Mouse (Mus musculus): ENCODE measurements around the gene Zfp709. TPM values are rescaled to one million over a fixed set of nuclear protein-coding genes. Genes with fewer than 3 reads are reported as not detected.
"Not testable (repeated sequence)": the region's sequence is repeated elsewhere in the genome, so short reads cannot be mapped to it uniquely, and the experiment has no call there.

Gene Zfp709
- total and polyA plus RNA-seq, 3 experiments, result 1.4 to 3.6 (median 2.8) TPM

DNA sequence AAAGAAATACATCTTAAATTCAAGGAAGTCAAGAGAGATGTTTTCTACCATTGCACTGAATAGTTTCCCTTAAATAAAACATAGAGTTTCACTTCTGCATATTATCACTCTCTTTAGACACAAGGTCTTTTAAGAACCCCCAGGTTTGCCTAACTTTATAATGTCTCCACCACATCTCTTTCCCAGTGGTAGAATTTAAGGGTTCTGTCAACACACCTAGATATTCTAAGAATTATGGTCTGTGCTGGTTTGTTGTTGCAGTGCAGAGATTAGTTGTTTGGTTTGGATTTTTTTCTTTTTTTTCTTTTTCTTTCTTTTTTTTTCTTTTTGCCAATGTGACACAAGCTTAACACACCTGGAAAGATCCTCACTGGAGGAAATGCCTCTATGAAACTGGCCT lies 28.5 kb upstream of the Zfp709 start:
- H3K27me3 ChIP-seq (replicated peaks); H3K4me1 ChIP-seq (ENCODE audit: control insufficient read depth in 1 of 2, insufficient read depth in 2 of 2); H3K4me2 ChIP-seq (ENCODE audit: insufficient read depth, low read depth, poor library complexity, severe bottlenecking); H3K4me3 ChIP-seq (replicated peaks in 1 of 3; ENCODE audit: low read depth in 2 of 3, low read length in 2 of 3, poor library complexity in 1 of 3); H3K27ac ChIP-seq (ENCODE audit: insufficient read depth, low read depth); in situ Hi-C loops (cut with MboI; ENCODE audit: low pct_ligation_motif_present, low pct_unique_long_range_greater_than_20kb, low sequenced_read_pairs); H3K9me3 ChIP-seq (replicated peaks; ENCODE audit: low read length); H3K79me2 ChIP-seq (replicated peaks; ENCODE audit: control insufficient read depth, extremely low read depth, insufficient read depth, poor library complexity, severe bottlenecking); H3K9ac ChIP-seq (ENCODE audit: insufficient read depth, low read depth); dilution Hi-C loops (cut with MboI; ENCODE audit: extremely low pct_ligation_motif_present, extremely low pct_unique_long_range_greater_than_20kb, low sequenced_read_pairs); H3K36me3 ChIP-seq (replicated peaks in 1 of 2; ENCODE audit: control insufficient read depth in 1 of 2, insufficient read depth in 1 of 2, low read length in 1 of 2): not testable (repeated sequence)
- peak; percentile 41 for DNase-seq (ENCODE audit: extremely low read depth)
- TF ChIP-seq EP300 (IDR thresholded peaks at IDR 0.05; ENCODE audit: low read length) (peak; percentile 37; the same call in 1 of the 2 replicates), ZNF384 (IDR thresholded peaks at IDR 0.05; ENCODE audit: low read depth, low read length) (peak; percentile 79; the same call in 1 of the 2 replicates)

DNA sequence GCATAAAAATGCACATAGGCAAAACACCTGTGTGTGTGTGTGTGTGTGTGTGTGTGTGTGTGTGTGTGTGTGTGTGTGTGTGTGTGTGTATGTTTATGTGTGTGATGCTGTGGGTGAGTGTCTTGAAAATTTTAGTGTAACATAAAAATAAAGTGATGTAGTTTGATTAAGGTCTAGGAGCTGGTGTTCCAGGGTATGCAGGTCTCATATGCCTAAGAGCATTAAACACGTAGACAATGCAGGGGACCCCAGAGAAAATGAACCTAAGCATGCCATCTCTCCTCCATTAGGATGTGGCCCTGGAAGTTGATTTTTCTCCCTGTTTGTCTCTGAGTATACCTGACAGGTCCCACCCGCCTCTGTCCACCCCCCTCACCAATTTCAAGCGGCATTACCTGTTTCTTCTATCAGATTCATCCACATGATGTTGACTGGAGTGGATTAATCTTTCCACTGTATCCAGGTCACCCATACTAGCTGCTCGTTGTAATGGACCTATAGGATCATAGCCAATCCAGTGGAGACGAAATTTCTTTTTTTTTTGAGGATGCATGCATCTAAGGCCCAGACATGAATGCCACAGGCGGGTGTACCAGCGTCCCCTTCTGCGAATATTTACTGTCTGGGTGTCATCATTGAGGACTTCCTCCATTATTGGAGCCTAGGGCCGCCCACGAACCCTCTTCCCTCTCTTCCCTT lies 25.0 kb upstream of the Zfp709 start:
- H3K9me3 ChIP-seq (replicated peaks; ENCODE audit: low read length); in situ Hi-C loops (cut with MboI; ENCODE audit: low pct_ligation_motif_present, low pct_unique_long_range_greater_than_20kb, low sequenced_read_pairs); DNase-seq (ENCODE audit: extremely low read depth); H3K4me2 ChIP-seq (ENCODE audit: insufficient read depth, low read depth, poor library complexity, severe bottlenecking); dilution Hi-C loops (cut with MboI; ENCODE audit: extremely low pct_ligation_motif_present, extremely low pct_unique_long_range_greater_than_20kb, low sequenced_read_pairs); H3K79me2 ChIP-seq (replicated peaks; ENCODE audit: control insufficient read depth, extremely low read depth, insufficient read depth, poor library complexity, severe bottlenecking); H3K4me3 ChIP-seq (replicated peaks in 1 of 3; ENCODE audit: low read depth in 2 of 3, low read length in 2 of 3, poor library complexity in 1 of 3); H3K9ac ChIP-seq (ENCODE audit: insufficient read depth, low read depth); H3K4me1 ChIP-seq (ENCODE audit: control insufficient read depth in 1 of 2, insufficient read depth in 2 of 2); H3K27me3 ChIP-seq (replicated peaks); H3K36me3 ChIP-seq (replicated peaks in 1 of 2; ENCODE audit: control insufficient read depth in 1 of 2, insufficient read depth in 1 of 2, low read length in 1 of 2); H3K27ac ChIP-seq (ENCODE audit: insufficient read depth, low read depth): not testable (repeated sequence)

DNA sequence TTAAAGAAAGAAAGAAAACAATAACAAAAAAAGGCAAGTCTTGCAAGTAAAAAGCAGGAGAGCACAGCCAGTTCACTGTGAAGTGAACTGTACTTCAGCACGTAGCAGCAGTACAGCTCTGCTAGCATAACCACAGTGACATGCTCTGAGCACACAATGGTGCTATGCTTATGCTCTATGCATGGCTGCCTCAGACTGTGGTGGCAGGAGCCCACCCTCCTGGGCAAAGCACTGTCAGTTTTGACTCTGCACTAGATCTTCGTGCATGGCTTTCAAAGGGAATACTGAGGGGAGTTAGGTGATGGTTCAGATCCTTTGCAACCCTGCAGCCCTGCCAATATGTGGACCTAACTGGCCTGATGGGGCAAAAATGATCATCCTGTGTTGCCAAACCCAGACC lies 24.5 kb upstream of the Zfp709 start:
- H3K9me3 ChIP-seq (replicated peaks; ENCODE audit: low read length); H3K4me2 ChIP-seq (ENCODE audit: insufficient read depth, low read depth, poor library complexity, severe bottlenecking); H3K9ac ChIP-seq (ENCODE audit: insufficient read depth, low read depth); H3K79me2 ChIP-seq (replicated peaks; ENCODE audit: control insufficient read depth, extremely low read depth, insufficient read depth, poor library complexity, severe bottlenecking); dilution Hi-C loops (cut with MboI; ENCODE audit: extremely low pct_ligation_motif_present, extremely low pct_unique_long_range_greater_than_20kb, low sequenced_read_pairs); H3K4me3 ChIP-seq (replicated peaks in 1 of 3; ENCODE audit: low read depth in 2 of 3, low read length in 2 of 3, poor library complexity in 1 of 3); H3K4me1 ChIP-seq (ENCODE audit: control insufficient read depth in 1 of 2, insufficient read depth in 2 of 2); H3K27me3 ChIP-seq (replicated peaks); in situ Hi-C loops (cut with MboI; ENCODE audit: low pct_ligation_motif_present, low pct_unique_long_range_greater_than_20kb, low sequenced_read_pairs); DNase-seq (ENCODE audit: extremely low read depth); H3K36me3 ChIP-seq (replicated peaks in 1 of 2; ENCODE audit: control insufficient read depth in 1 of 2, insufficient read depth in 1 of 2, low read length in 1 of 2); H3K27ac ChIP-seq (ENCODE audit: insufficient read depth, low read depth): not testable (repeated sequence)

DNA sequence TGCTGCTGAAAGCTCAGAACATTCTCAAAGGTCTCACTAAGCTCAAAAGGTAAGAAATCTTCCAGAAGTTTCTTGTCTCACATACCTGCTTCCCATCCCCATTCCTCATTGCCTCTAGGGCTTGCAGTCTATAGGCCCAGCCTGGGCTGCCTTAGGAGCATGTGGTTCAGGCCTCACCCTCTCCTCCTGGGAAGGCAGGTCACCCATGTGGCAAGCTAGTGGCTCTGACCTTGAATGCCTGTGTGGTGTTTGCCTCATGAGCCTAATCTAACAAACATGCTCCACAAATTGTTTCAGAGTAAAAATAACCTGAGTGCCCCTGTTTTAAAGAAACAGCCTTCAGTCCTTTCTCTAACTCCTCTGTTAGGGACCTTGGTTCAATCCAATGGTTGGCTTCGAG lies 20.3 kb upstream of the Zfp709 start:
- H3K9me3 ChIP-seq (replicated peaks; ENCODE audit: low read length); H3K36me3 ChIP-seq (replicated peaks in 1 of 2; ENCODE audit: control insufficient read depth in 1 of 2, insufficient read depth in 1 of 2, low read length in 1 of 2); H3K4me2 ChIP-seq (ENCODE audit: insufficient read depth, low read depth, poor library complexity, severe bottlenecking); H3K27me3 ChIP-seq (replicated peaks); H3K9ac ChIP-seq (ENCODE audit: insufficient read depth, low read depth); H3K4me3 ChIP-seq (replicated peaks in 1 of 3; ENCODE audit: low read depth in 2 of 3, low read length in 2 of 3, poor library complexity in 1 of 3); dilution Hi-C loops (cut with MboI; ENCODE audit: extremely low pct_ligation_motif_present, extremely low pct_unique_long_range_greater_than_20kb, low sequenced_read_pairs); H3K79me2 ChIP-seq (replicated peaks; ENCODE audit: control insufficient read depth, extremely low read depth, insufficient read depth, poor library complexity, severe bottlenecking); DNase-seq (ENCODE audit: extremely low read depth); H3K27ac ChIP-seq (ENCODE audit: insufficient read depth, low read depth); in situ Hi-C loops (cut with MboI; ENCODE audit: low pct_ligation_motif_present, low pct_unique_long_range_greater_than_20kb, low sequenced_read_pairs); H3K4me1 ChIP-seq (ENCODE audit: control insufficient read depth in 1 of 2, insufficient read depth in 2 of 2): not testable (repeated sequence)

DNA sequence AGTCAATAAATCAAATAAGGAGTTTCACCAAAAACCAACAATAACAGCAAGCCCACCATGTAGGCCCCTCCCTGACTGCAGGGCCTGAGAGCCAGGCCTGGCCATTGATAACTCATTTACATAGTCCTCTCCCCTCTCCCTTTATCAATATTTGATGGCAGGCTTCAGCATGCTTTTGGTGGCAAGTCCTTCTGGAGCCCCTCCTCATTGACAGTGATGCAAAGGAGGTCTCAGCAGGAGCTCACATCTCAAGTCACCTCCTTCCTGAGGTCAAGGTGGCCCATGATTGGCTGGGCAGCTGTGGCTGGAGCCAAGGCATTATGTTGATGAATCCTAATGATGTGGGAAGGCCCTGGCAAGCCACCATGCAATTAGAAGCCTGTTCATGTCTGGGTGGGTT lies 19.8 kb upstream of the Zfp709 start:
- H3K4me2 ChIP-seq (ENCODE audit: insufficient read depth, low read depth, poor library complexity, severe bottlenecking); H3K27ac ChIP-seq (ENCODE audit: insufficient read depth, low read depth); in situ Hi-C loops (cut with MboI; ENCODE audit: low pct_ligation_motif_present, low pct_unique_long_range_greater_than_20kb, low sequenced_read_pairs); H3K9me3 ChIP-seq (replicated peaks; ENCODE audit: low read length); H3K4me3 ChIP-seq (replicated peaks in 1 of 3; ENCODE audit: low read depth in 2 of 3, low read length in 2 of 3, poor library complexity in 1 of 3); dilution Hi-C loops (cut with MboI; ENCODE audit: extremely low pct_ligation_motif_present, extremely low pct_unique_long_range_greater_than_20kb, low sequenced_read_pairs); H3K79me2 ChIP-seq (replicated peaks; ENCODE audit: control insufficient read depth, extremely low read depth, insufficient read depth, poor library complexity, severe bottlenecking); H3K27me3 ChIP-seq (replicated peaks); DNase-seq (ENCODE audit: extremely low read depth); H3K9ac ChIP-seq (ENCODE audit: insufficient read depth, low read depth); H3K4me1 ChIP-seq (ENCODE audit: control insufficient read depth in 1 of 2, insufficient read depth in 2 of 2); H3K36me3 ChIP-seq (replicated peaks in 1 of 2; ENCODE audit: control insufficient read depth in 1 of 2, insufficient read depth in 1 of 2, low read length in 1 of 2): not testable (repeated sequence)

DNA sequence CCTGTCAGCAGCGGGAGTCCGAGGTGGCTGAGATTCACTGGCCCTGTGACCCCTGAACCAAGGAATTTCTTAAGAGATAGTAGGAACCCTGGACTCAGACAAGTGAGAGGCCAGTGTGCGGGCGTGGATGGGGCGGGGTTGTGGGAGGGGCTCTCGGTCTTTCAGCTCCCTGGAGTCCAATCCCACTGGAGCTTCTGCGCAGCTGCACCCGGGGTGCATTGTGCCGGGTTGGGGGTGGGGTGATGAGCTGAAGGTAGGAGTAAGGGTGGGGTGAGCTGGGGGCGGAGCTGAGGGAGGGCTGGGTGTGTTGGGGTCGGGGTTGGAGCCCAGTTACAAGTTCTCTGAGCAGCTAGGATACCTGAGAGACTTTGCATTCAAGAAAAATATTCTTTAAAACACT lies 18.8 kb downstream of the Zfp709 start:
- H3K27me3 ChIP-seq (replicated peaks); H3K36me3 ChIP-seq (replicated peaks in 1 of 2; ENCODE audit: control insufficient read depth in 1 of 2, insufficient read depth in 1 of 2, low read length in 1 of 2); H3K27ac ChIP-seq (ENCODE audit: insufficient read depth, low read depth); dilution Hi-C loops (cut with MboI; ENCODE audit: extremely low pct_ligation_motif_present, extremely low pct_unique_long_range_greater_than_20kb, low sequenced_read_pairs); DNase-seq (ENCODE audit: extremely low read depth); H3K4me2 ChIP-seq (ENCODE audit: insufficient read depth, low read depth, poor library complexity, severe bottlenecking); H3K9me3 ChIP-seq (replicated peaks; ENCODE audit: low read length); H3K4me3 ChIP-seq (replicated peaks in 1 of 3; ENCODE audit: low read depth in 2 of 3, low read length in 2 of 3, poor library complexity in 1 of 3); H3K4me1 ChIP-seq (ENCODE audit: control insufficient read depth in 1 of 2, insufficient read depth in 2 of 2); in situ Hi-C loops (cut with MboI; ENCODE audit: low pct_ligation_motif_present, low pct_unique_long_range_greater_than_20kb, low sequenced_read_pairs); H3K9ac ChIP-seq (ENCODE audit: insufficient read depth, low read depth); H3K79me2 ChIP-seq (replicated peaks; ENCODE audit: control insufficient read depth, extremely low read depth, insufficient read depth, poor library complexity, severe bottlenecking): not testable (repeated sequence)
